Mouse (Mus musculus) heart, embryonic 12.5 days (tissue): ENCODE results near the gene Cdan1. TPM values are rescaled to one million over a fixed set of nuclear protein-coding genes. Genes with fewer than 3 reads are reported as not detected.

ENCODE experiments used
- ATAC-seq: fragments of 200-750 bp; cut with Nextera tagmentation; 2 replicates; pipeline ENCODE4 v1.8.0; 2017; ENCODE audit warnings: moderate TSS enrichment, moderate library complexity; ENCODE audit not compliant: insufficient number of reproducible peaks, low FRiP score
- H3K27ac ChIP-seq: fragments of 300-500 bp; sonication (generic); 2 replicates; pipeline ENCODE4 v1.5.1; 2016; ENCODE audit warnings: mild to moderate bottlenecking, moderate library complexity; ENCODE audit not compliant: poor library complexity, severe bottlenecking
- H3K27me3 ChIP-seq: fragments of 300-500 bp; sonication (generic); replicated peaks from 2 replicates; pipeline ENCODE4 v1.6.1; 2016; ENCODE audit warnings: mild to moderate bottlenecking, moderate library complexity
- H3K36me3 ChIP-seq: fragments of 300-500 bp; sonication (generic); 2 replicates; pipeline ENCODE4 v1.6.1; 2016; ENCODE audit warnings: mild to moderate bottlenecking, moderate library complexity
- H3K4me1 ChIP-seq: fragments of 300-500 bp; sonication (generic); replicated peaks from 2 replicates; pipeline ENCODE4 v1.6.1; 2016; ENCODE audit warnings: mild to moderate bottlenecking
- H3K4me2 ChIP-seq: fragments of 300-500 bp; sonication (generic); 2 replicates; pipeline ENCODE4 v1.6.1; 2016; ENCODE audit warnings: mild to moderate bottlenecking, moderate library complexity
- H3K4me3 ChIP-seq: fragments of 300-500 bp; sonication (generic); 2 replicates; pipeline ENCODE4 v1.5.1; 2016; ENCODE audit warnings: mild to moderate bottlenecking
- H3K9ac ChIP-seq: fragments of 300-500 bp; sonication (generic); 2 replicates; pipeline ENCODE4 v1.6.1; 2016; ENCODE audit warnings: mild to moderate bottlenecking, moderate library complexity
- H3K9me3 ChIP-seq: fragments of 300-500 bp; sonication (generic); replicated peaks from 2 replicates; pipeline ENCODE4 v1.6.1; 2016; ENCODE audit warnings: mild to moderate bottlenecking, moderate library complexity
- WGBS: fragments of 180-500 bp; shearing (Covaris S2); methylation state at CpG from one replicate; pipeline ENCODE4 v1.1.7; 2016; 5-methylcytosine and 5-hydroxymethylcytosine counted together
- polyA plus RNA-seq: library from polyadenylated mRNA; unstranded; fragments of >200 nt; fragmentation: Nextera tagmentation; extraction: Ambion mirVana; gene quantifications from 2 replicates; pipeline ENCODE4 v1.2.1, GENCODE M21; 2016

Cdan1 gene
- polyA plus RNA-seq, 1 experiment from 2014 or later = 10.8 TPM

GRCm38 (mm10) chr2:120852626-120853025, 2.7 kb upstream of the Cdan1 start:
- H3K27ac ChIP-seq = no peak overlapping the region
- H3K4me1 ChIP-seq = peaks cover 6% of the 10 kb centered on the region; the same call in 1 of the 2 replicates
- no peaks in the 10 kb centered on the region for H3K36me3 ChIP-seq
- no peak overlapping the region for H3K4me3 ChIP-seq
- H3K4me2 ChIP-seq = no peak overlapping the region
- no peak overlapping the region for H3K9ac ChIP-seq
- no peaks in the 10 kb centered on the region for H3K9me3 ChIP-seq
- 43% methylated on average over 1 of the region's 1 CpGs for WGBS
- no peak for ATAC-seq
- H3K27me3 ChIP-seq = no peaks in the 10 kb centered on the region

DNA sequence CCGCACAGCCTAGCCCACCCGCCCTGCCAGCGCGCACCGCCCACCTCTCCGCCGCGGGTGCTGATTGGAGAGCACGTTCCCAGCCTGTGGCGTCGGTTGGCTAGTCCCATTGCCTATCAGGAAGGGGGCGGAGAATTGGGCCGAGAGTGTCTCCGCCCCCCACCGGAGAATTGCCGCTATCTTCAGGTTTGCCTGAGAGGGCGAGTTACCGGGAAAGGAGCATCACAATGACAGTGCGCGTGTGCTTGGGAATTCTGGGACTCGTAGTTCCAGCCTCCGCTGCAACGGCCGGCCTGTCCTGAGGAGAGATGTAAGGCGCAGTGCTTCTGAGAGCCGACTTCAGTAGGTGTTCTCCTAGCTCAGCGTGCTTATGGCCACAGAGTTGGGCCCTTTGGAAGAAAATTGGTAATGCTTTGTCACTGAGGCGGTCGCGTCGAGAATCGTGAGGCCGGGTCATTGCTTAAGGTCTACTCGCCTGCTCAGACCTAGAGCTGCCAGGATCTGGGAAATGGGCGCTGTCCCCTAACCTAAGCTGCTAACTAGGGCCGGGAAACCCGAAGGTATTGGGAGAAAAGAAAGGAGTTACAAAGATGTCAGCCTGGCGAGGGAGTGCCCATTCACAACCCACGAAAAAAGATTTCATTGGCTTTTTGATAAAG, 625 bp upstream of the Cdan1 start, which contains the start of gene Ttbk2:
Gene Ttbk2, minus strand, starts transcription at position 181 of the 659 bp plus-strand sequence.
- Histone ChIP-seq H3K4me2 (peak within 1 kb of the TSS; percentile 90), H3K9me3 (no peaks in the 10 kb centered on the region), H3K36me3 (no peaks in the 10 kb centered on the region), H3K9ac (peak within 1 kb of the TSS; percentile 89), H3K4me3 (peak within 1 kb of the TSS; percentile 96), H3K27me3 (no peaks in the 10 kb centered on the region), H3K27ac (peak within 1 kb of the TSS; percentile 70), H3K4me1 (peaks cover 7% of the 10 kb centered on the region; the same call in 1 of the 2 replicates)
- peak; percentile 100 for ATAC-seq
- WGBS = under 1% methylated on average over 39 of the region's 39 CpGs

GRCm38 (mm10) chr2:120845280-120845679, 4.6 kb downstream of the Cdan1 start:
- H3K9me3 ChIP-seq = no peaks in the 10 kb centered on the region
- H3K4me2 ChIP-seq = no peak overlapping the region
- no peak overlapping the region for H3K9ac ChIP-seq
- peaks cover 14% of the 10 kb centered on the region; the same call in 1 of the 2 replicates for H3K4me1 ChIP-seq
- no peak for ATAC-seq
- H3K4me3 ChIP-seq = no peak overlapping the region
- 97% methylated on average over 1 of the region's 1 CpGs for WGBS
- no peaks in the 10 kb centered on the region for H3K36me3 ChIP-seq
- no peak overlapping the region for H3K27ac ChIP-seq
- no peaks in the 10 kb centered on the region for H3K27me3 ChIP-seq

DNA sequence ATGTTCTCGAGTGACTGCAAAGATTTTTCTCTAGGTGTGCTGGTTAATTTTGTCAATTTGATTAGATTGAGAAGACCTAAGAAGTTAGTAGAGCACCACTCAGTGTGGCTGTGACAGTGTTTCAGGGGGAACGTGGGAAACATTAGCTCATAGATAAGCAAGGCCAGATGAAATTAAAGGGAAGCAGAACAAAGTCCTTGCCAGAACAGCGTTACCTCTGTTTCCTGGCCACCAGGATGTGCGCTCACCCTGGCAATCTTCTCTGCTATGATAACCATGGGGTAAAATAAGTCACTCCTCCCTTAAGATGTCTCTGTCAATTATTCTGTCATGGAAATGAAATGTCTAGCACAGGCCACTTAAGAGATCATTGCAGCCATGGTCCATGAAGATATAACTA, 5.9 kb downstream of the Cdan1 start:
- H3K36me3 ChIP-seq = no peaks in the 10 kb centered on the region
- ATAC-seq = no peak
- no peak overlapping the region for H3K4me2 ChIP-seq
- no peaks in the 10 kb centered on the region for H3K9me3 ChIP-seq
- WGBS = 50% methylated on average over 4 of the region's 4 CpGs
- H3K27ac ChIP-seq = 0 out of 2 replicates have a peak overlapping the region, but pooled peaks have one; percentile 1
- H3K9ac ChIP-seq = no peak overlapping the region
- peaks cover 14% of the 10 kb centered on the region for H3K4me1 ChIP-seq
- no peaks in the 10 kb centered on the region for H3K27me3 ChIP-seq
- no peak overlapping the region for H3K4me3 ChIP-seq

GRCm38 (mm10) chr2:120841211-120841610, 8.7 kb downstream of the Cdan1 start:
- no peak for ATAC-seq
- Histone ChIP-seq H3K27me3 (no peaks in the 10 kb centered on the region), H3K36me3 (0 out of 2 replicates have a peak, but pooled peaks cover 6% of the 10 kb centered on the region), H3K27ac (no peak overlapping the region), H3K4me3 (no peak overlapping the region), H3K4me1 (peaks cover 13% of the 10 kb centered on the region), H3K9ac (no peak overlapping the region), H3K9me3 (peaks cover 5% of the 10 kb centered on the region; the same call in 1 of the 2 replicates), H3K4me2 (no peak overlapping the region)
- WGBS = 88% methylated on average over 1 of the region's 1 CpGs

DNA sequence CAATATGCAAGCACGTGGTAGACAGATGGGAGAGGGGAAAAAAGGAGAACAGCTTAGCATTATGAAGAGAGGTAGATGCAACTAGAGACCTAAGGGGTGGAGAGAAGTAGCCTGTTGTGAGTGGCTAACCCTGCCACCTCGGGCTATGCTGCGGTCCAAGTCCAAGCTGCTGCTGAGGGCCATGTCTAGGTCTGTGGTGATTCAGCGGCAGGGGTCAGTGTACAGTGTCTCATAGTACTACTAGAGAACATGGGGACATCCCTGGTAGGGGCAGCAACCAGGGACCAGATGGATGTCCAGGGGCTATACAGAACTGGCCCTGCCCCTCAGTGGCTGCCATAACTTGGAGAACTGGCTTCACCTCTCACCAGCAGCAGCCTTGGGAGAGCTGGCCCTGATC, 14.8 kb downstream of the Cdan1 start:
- peaks cover 4% of the 10 kb centered on the region; the same call in 1 of the 2 replicates for H3K4me1 ChIP-seq
- H3K27ac ChIP-seq = no peak overlapping the region
- H3K36me3 ChIP-seq = peaks cover 12% of the 10 kb centered on the region; the same call in 1 of the 2 replicates
- H3K9me3 ChIP-seq = peaks cover 5% of the 10 kb centered on the region; the same call in 1 of the 2 replicates
- no peaks in the 10 kb centered on the region for H3K27me3 ChIP-seq
- no peak for ATAC-seq
- no peak overlapping the region for H3K4me2 ChIP-seq
- 92% methylated on average over 4 of the region's 4 CpGs for WGBS
- no peak overlapping the region for H3K9ac ChIP-seq
- no peak overlapping the region for H3K4me3 ChIP-seq

DNA sequence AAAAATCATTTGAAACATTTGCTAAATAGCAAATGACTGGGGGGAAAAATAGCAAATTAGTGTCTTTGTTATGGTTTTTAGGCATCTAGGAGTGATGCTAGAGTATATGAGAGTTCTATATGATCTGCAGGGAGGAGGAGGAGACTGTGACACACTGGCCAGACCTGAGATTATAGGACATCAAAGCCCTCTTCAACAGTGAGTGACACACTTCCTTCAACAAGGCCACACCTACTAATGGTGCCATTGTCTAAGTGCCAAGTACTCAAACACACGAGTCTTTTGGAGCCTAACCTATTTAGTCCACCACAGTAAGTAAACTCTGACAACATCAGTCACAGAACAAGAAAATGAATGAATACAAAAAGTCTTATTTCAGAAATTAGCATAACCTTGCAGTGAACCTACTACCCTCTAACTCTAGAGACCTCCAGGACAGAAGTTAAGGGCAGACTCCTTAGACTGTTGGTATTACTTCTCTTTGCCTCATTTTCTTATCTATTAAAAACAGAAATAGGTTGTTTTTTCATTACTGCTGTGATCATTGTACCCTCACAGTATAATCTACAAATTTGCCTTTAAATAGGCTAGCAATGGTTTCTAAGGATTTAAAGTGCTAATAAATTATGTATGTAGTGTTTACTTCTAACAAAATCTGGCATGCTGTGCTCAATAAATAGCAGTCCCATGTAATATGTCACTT, 22.8 kb downstream of the Cdan1 start:
- 58% methylated on average over 1 of the region's 1 CpGs for WGBS
- no peak overlapping the region for H3K4me2 ChIP-seq
- H3K27ac ChIP-seq = no peak overlapping the region
- ATAC-seq = no peak
- H3K9me3 ChIP-seq = peaks cover 4% of the 10 kb centered on the region; the same call in 1 of the 2 replicates
- H3K4me1 ChIP-seq = no peaks in the 10 kb centered on the region
- no peaks in the 10 kb centered on the region for H3K27me3 ChIP-seq
- no peak overlapping the region for H3K4me3 ChIP-seq
- no peak overlapping the region for H3K9ac ChIP-seq
- peaks cover 10% of the 10 kb centered on the region for H3K36me3 ChIP-seq

GRCm38 (mm10) chr2:120770265-120770935, 79.5 kb downstream of the Cdan1 start:
- H3K4me1 ChIP-seq = no peaks in the 10 kb centered on the region
- H3K4me2 ChIP-seq = no peak overlapping the region
- no peak for ATAC-seq
- no peaks in the 10 kb centered on the region for H3K9me3 ChIP-seq
- H3K36me3 ChIP-seq = peaks cover 32% of the 10 kb centered on the region
- H3K4me3 ChIP-seq = no peak overlapping the region
- no peak overlapping the region for H3K9ac ChIP-seq
- 81% methylated on average over 2 of the region's 2 CpGs for WGBS
- H3K27me3 ChIP-seq = no peaks in the 10 kb centered on the region
- no peak overlapping the region for H3K27ac ChIP-seq

DNA sequence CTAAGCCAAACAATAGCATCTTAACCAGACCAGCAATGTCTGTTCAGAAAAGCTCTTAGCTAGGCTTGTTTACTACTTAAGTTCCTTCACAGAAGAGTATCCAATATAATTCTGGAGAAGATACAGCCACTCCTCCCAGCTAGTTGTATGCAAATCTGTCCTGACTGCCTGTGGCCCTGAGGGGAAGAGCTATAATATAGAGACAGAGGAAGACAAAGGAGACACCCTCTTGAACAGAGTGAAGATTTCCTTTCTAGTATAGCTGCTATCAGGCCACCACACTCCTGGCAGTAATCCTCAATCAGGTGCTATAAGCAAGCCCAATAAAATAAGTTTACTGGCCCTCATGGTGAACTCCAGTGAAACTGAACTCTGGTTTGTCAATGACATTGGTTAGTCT, 88.0 kb downstream of the Cdan1 start:
- Histone ChIP-seq H3K4me2 (no peak overlapping the region), H3K9me3 (no peaks in the 10 kb centered on the region), H3K27me3 (no peaks in the 10 kb centered on the region), H3K36me3 (peaks cover 21% of the 10 kb centered on the region), H3K9ac (no peak overlapping the region), H3K27ac (no peak overlapping the region), H3K4me1 (no peaks in the 10 kb centered on the region), H3K4me3 (no peak overlapping the region)
- no peak for ATAC-seq

DNA sequence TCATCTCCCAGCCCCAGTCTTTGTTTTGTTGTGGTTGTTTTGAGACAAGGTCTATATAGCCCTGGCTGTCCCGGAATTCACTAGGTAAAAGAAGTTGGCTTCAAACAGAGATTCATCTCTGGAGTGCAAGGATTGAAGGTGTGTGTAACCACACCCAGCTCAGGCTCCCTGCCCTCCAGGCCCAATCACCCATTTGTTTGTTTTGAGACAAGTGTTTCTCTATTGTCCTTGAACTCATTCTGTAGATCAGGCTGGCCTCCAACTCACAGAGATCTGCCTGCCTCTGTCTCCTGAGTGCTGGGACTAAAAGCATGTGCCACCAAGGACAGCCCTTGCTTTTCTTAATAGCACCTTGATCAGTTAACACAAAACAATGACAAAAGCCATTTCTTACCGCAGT, 101.9 kb downstream of the Cdan1 start:
- Histone ChIP-seq H3K4me2 (no peak overlapping the region), H3K27me3 (no peaks in the 10 kb centered on the region), H3K36me3 (peaks cover 43% of the 10 kb centered on the region), H3K9me3 (no peaks in the 10 kb centered on the region), H3K9ac (no peak overlapping the region), H3K4me3 (no peak overlapping the region), H3K4me1 (no peaks in the 10 kb centered on the region), H3K27ac (no peak overlapping the region)
- no peak for ATAC-seq
- WGBS = 93% methylated on average over 2 of the region's 2 CpGs

DNA sequence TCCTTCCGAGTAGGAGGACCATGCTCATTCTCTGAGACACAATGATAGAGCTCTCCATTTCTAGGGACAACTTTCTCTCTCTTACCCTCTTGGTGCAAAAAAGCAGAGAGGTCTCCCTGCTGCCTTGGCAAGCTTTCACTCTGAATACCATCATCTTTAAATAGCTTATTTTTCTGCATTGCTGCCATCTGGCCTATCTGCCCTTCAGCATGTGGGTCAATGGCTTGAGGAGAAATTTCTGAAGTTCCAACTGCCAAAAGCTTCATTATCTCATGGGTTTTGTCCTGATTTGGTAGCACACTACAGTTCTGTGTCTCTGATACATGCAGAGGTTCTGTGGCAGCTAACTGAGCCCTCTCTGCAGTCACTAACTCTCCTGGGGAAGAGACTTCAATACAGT, 104.4 kb downstream of the Cdan1 start:
- H3K27ac ChIP-seq = no peak overlapping the region
- no peaks in the 10 kb centered on the region for H3K4me1 ChIP-seq
- no peak overlapping the region for H3K4me3 ChIP-seq
- H3K27me3 ChIP-seq = no peaks in the 10 kb centered on the region
- WGBS = 83% methylated on average over 1 of the region's 1 CpGs
- H3K9me3 ChIP-seq = no peaks in the 10 kb centered on the region
- peaks cover 44% of the 10 kb centered on the region for H3K36me3 ChIP-seq
- ATAC-seq = no peak
- no peak overlapping the region for H3K4me2 ChIP-seq
- no peak overlapping the region for H3K9ac ChIP-seq
